Mouse (Mus musculus): ENCODE data around the gene Prss35. TPM values are rescaled to one million over a fixed set of nuclear protein-coding genes. Genes with fewer than 3 reads are reported as not detected.

Prss35 gene
- total RNA-seq (2014; fragmentation: Nextera tagmentation) (not detected in 2 replicates), total RNA-seq (2017) (not detected in 2 replicates)

- ATAC-seq (replicated peaks; ENCODE audit: poor library complexity, severe bottlenecking), result peak; percentile 25; the same call in 1 of the 2 replicates
Measured at GRCm38 (mm10) chr9:86742959-86743911, at the start of gene Prss35. Gene Prss35 (plus strand): TSS chr9:86743649.

GRCm38 (mm10) chr9:86693935-86694334 lies 49.5 kb upstream of the Prss35 start:
- ATAC-seq (replicated peaks; ENCODE audit: poor library complexity, severe bottlenecking), result no peak

- no peak for ATAC-seq (replicated peaks; ENCODE audit: poor library complexity, severe bottlenecking)
Measured at GRCm38 (mm10) chr9:86694644-86695043, 48.8 kb upstream of the Prss35 start.

- peak; percentile 30; the same call in 1 of the 2 replicates for ATAC-seq (replicated peaks; ENCODE audit: poor library complexity, severe bottlenecking)
Measured at GRCm38 (mm10) chr9:86695199-86695817, 48.1 kb upstream of the Prss35 start.

GRCm38 (mm10) chr9:86695818-86696261 lies 47.6 kb upstream of the Prss35 start, which contains the start of gene Me1:
Gene Me1 (minus strand): TSS chr9:86695953.
- peak; percentile 88 for ATAC-seq (replicated peaks; ENCODE audit: poor library complexity, severe bottlenecking)

GRCm38 (mm10) chr9:86701264-86701663 lies 42.2 kb upstream of the Prss35 start:
- no peak for ATAC-seq (replicated peaks; ENCODE audit: poor library complexity, severe bottlenecking)

GRCm38 (mm10) chr9:86701844-86702243 lies 41.6 kb upstream of the Prss35 start:
- ATAC-seq (replicated peaks; ENCODE audit: poor library complexity, severe bottlenecking), result no peak

- no peak for ATAC-seq (replicated peaks; ENCODE audit: poor library complexity, severe bottlenecking)
Measured at GRCm38 (mm10) chr9:86707431-86707830, 36.0 kb upstream of the Prss35 start.

GRCm38 (mm10) chr9:86708921-86709320 lies 34.5 kb upstream of the Prss35 start:
- no peak for ATAC-seq (replicated peaks; ENCODE audit: poor library complexity, severe bottlenecking)

GRCm38 (mm10) chr9:86710091-86710634 lies 33.3 kb upstream of the Prss35 start:
- no peak for ATAC-seq (replicated peaks; ENCODE audit: poor library complexity, severe bottlenecking)

GRCm38 (mm10) chr9:86712648-86713047 lies 30.8 kb upstream of the Prss35 start:
- ATAC-seq (replicated peaks; ENCODE audit: poor library complexity, severe bottlenecking), result no peak

GRCm38 (mm10) chr9:86714089-86714488 lies 29.4 kb upstream of the Prss35 start:
- no peak for ATAC-seq (replicated peaks; ENCODE audit: poor library complexity, severe bottlenecking)

GRCm38 (mm10) chr9:86716540-86716939 lies 26.9 kb upstream of the Prss35 start:
- ATAC-seq (replicated peaks; ENCODE audit: poor library complexity, severe bottlenecking), result no peak

GRCm38 (mm10) chr9:86717119-86717518 lies 26.3 kb upstream of the Prss35 start:
- no peak for ATAC-seq (replicated peaks; ENCODE audit: poor library complexity, severe bottlenecking)

- ATAC-seq (replicated peaks; ENCODE audit: poor library complexity, severe bottlenecking), result no peak
Measured at GRCm38 (mm10) chr9:86720227-86720626, 23.2 kb upstream of the Prss35 start.

- ATAC-seq (replicated peaks; ENCODE audit: poor library complexity, severe bottlenecking), result no peak
Measured at GRCm38 (mm10) chr9:86720794-86721193, 22.7 kb upstream of the Prss35 start.

GRCm38 (mm10) chr9:86725066-86725465 lies 18.4 kb upstream of the Prss35 start:
- ATAC-seq (replicated peaks; ENCODE audit: poor library complexity, severe bottlenecking), result no peak

- no peak for ATAC-seq (replicated peaks; ENCODE audit: poor library complexity, severe bottlenecking)
Measured at GRCm38 (mm10) chr9:86725604-86726380, 17.7 kb upstream of the Prss35 start.

- ATAC-seq (replicated peaks; ENCODE audit: poor library complexity, severe bottlenecking), result no peak
Measured at GRCm38 (mm10) chr9:86726381-86726720, 17.1 kb upstream of the Prss35 start.

- no peak for ATAC-seq (replicated peaks; ENCODE audit: poor library complexity, severe bottlenecking)
Measured at GRCm38 (mm10) chr9:86728214-86728814, 15.1 kb upstream of the Prss35 start.
